Mouse (Mus musculus) intestine, embryonic 16.5 days (tissue): Measurements from ENCODE around the gene Zfp449. TPM values are rescaled to one million over a fixed set of nuclear protein-coding genes. Genes with fewer than 3 reads are reported as not detected.
"Not testable (repeated sequence)": the region's sequence is repeated elsewhere in the genome, so short reads cannot be mapped to it uniquely, and the experiment has no call there.

Source experiments
- ATAC-seq: fragments of 200-750 bp; cut with Nextera tagmentation; 2 replicates; pipeline ENCODE4 v1.8.0; 2017; ENCODE audit warnings: moderate TSS enrichment, moderate library complexity
- H3K27ac ChIP-seq: fragments of 300-500 bp; sonication (generic); 2 replicates; pipeline ENCODE4 v1.5.1; 2014; ENCODE audit warnings: mild to moderate bottlenecking, low read length
- H3K27me3 ChIP-seq: fragments of 300-500 bp; sonication (generic); replicated peaks from 2 replicates; pipeline ENCODE4 v1.6.1; 2014; ENCODE audit warnings: low read length, control low read depth, mixed read lengths; ENCODE audit not compliant: control insufficient read depth, insufficient read depth
- H3K36me3 ChIP-seq: fragments of 300-500 bp; sonication (generic); 2 replicates; pipeline ENCODE4 v1.6.1; 2014; ENCODE audit warnings: low read length, control low read depth; ENCODE audit not compliant: control insufficient read depth, insufficient read depth
- H3K4me1 ChIP-seq: fragments of 300-500 bp; sonication (generic); 2 replicates; pipeline ENCODE4 v1.6.1; 2014; ENCODE audit warnings: low read length, control low read depth, mixed read lengths; ENCODE audit not compliant: control insufficient read depth, insufficient read depth
- H3K4me2 ChIP-seq: fragments of 300-500 bp; sonication (generic); 2 replicates; pipeline ENCODE4 v1.6.1; 2014; ENCODE audit warnings: low read depth, low read length, control low read depth
- H3K4me3 ChIP-seq: fragments of 300-500 bp; sonication (generic); 2 replicates; pipeline ENCODE4 v1.5.1; 2014; ENCODE audit warnings: mild to moderate bottlenecking, low read length
- H3K9ac ChIP-seq: fragments of 300-500 bp; sonication (generic); 2 replicates; pipeline ENCODE4 v1.6.1; 2014; ENCODE audit warnings: low read depth, low read length
- H3K9me3 ChIP-seq: fragments of 300-500 bp; sonication (generic); 2 replicates; pipeline ENCODE4 v1.6.1; 2016; ENCODE audit warnings: low read length, control low read depth; ENCODE audit not compliant: control insufficient read depth
- WGBS: fragments of 180-500 bp; shearing (Covaris S2); extraction: QIAGEN DNeasy Blood & Tissue Kit; methylation state at CpG from one replicate; pipeline ENCODE4 v1.1.7; 2014; 5-methylcytosine and 5-hydroxymethylcytosine counted together
- polyA plus RNA-seq: library from polyadenylated mRNA; unstranded; fragments of >200 nt; fragmentation: Nextera tagmentation; extraction: Ambion mirVana; gene quantifications from 2 replicates; pipeline ENCODE4 v1.2.1, GENCODE M21; 2015

The Zfp449 gene
- polyA plus RNA-seq, 1 experiment from 2014 or later, result 5.4 TPM

GRCm38 (mm10) chrX:56374431-56375128, 28.4 kb downstream of the Zfp449 start, which contains the start of gene Smim10l2a:
Gene Smim10l2a, plus strand, starts transcription at chrX:56374586.
- not testable (repeated sequence) for H3K27ac ChIP-seq, H3K27me3 ChIP-seq, H3K36me3 ChIP-seq, H3K4me1 ChIP-seq, H3K9me3 ChIP-seq
- Histone ChIP-seq H3K4me3 (peak within 1 kb of the TSS; percentile 50), H3K9ac (peak within 1 kb of the TSS; percentile 54), H3K4me2 (peak within 1 kb of the TSS; percentile 58)
- ATAC-seq, result peak; percentile 98
- 11% methylated on average over 38 of the region's 56 CpGs for WGBS

GRCm38 (mm10) chrX:56380852-56381251, 34.7 kb downstream of the Zfp449 start:
- ATAC-seq, result no peak
- no peak overlapping the region for H3K4me3 ChIP-seq
- H3K4me1 ChIP-seq, result no peaks in the 10 kb centered on the region
- no peak overlapping the region for H3K4me2 ChIP-seq
- H3K27me3 ChIP-seq, result no peaks in the 10 kb centered on the region
- H3K36me3 ChIP-seq, result no peaks in the 10 kb centered on the region
- no peak overlapping the region for H3K9ac ChIP-seq
- no peaks in the 10 kb centered on the region for H3K9me3 ChIP-seq
- 77% methylated on average over 2 of the region's 2 CpGs for WGBS
- no peak overlapping the region for H3K27ac ChIP-seq

- no peak for ATAC-seq
- Histone ChIP-seq H3K27me3 (no peaks in the 10 kb centered on the region), H3K27ac (no peak overlapping the region), H3K4me2 (no peak overlapping the region), H3K9ac (no peak overlapping the region), H3K9me3 (no peaks in the 10 kb centered on the region), H3K36me3 (no peaks in the 10 kb centered on the region), H3K4me1 (no peaks in the 10 kb centered on the region), H3K4me3 (no peak overlapping the region)
- 79% methylated on average over 2 of the region's 2 CpGs for WGBS
Measured at GRCm38 (mm10) chrX:56384142-56384541, 37.9 kb downstream of the Zfp449 start.

GRCm38 (mm10) chrX:56404646-56405045, 58.4 kb downstream of the Zfp449 start:
- no peaks in the 10 kb centered on the region for H3K4me1 ChIP-seq
- no peaks in the 10 kb centered on the region for H3K27me3 ChIP-seq
- H3K9me3 ChIP-seq, result no peaks in the 10 kb centered on the region
- no peak overlapping the region for H3K27ac ChIP-seq
- no peak for ATAC-seq
- 33% methylated on average over 2 of the region's 2 CpGs for WGBS
- H3K36me3 ChIP-seq, result no peaks in the 10 kb centered on the region
- no peak overlapping the region for H3K4me3 ChIP-seq
- no peak overlapping the region for H3K4me2 ChIP-seq
- H3K9ac ChIP-seq, result no peak overlapping the region

- H3K4me3 ChIP-seq, result no peak overlapping the region
- H3K36me3 ChIP-seq, result no peaks in the 10 kb centered on the region
- no peaks in the 10 kb centered on the region for H3K9me3 ChIP-seq
- 53% methylated on average over 1 of the region's 1 CpGs for WGBS
- H3K4me2 ChIP-seq, result no peak overlapping the region
- H3K4me1 ChIP-seq, result no peaks in the 10 kb centered on the region
- H3K9ac ChIP-seq, result no peak overlapping the region
- ATAC-seq, result no peak
- H3K27ac ChIP-seq, result no peak overlapping the region
- H3K27me3 ChIP-seq, result no peaks in the 10 kb centered on the region
Measured at GRCm38 (mm10) chrX:56405482-56405881, 59.3 kb downstream of the Zfp449 start.

- Histone ChIP-seq H3K4me1 (no peaks in the 10 kb centered on the region), H3K9ac (no peak overlapping the region), H3K4me3 (no peak overlapping the region), H3K27me3 (no peaks in the 10 kb centered on the region), H3K4me2 (no peak overlapping the region), H3K36me3 (no peaks in the 10 kb centered on the region), H3K27ac (no peak overlapping the region), H3K9me3 (no peaks in the 10 kb centered on the region)
- no peak for ATAC-seq
- WGBS, result 54% methylated on average over 5 of the region's 5 CpGs
Measured at GRCm38 (mm10) chrX:56406128-56406527, 59.9 kb downstream of the Zfp449 start.

Other genes with a start within 250 kb of the Zfp449 start
- gene 3830403N18Rik, start 209.8 kb upstream of the Zfp449 start, polyA plus RNA-seq, result 4.0 and 4.8 TPM in 2 replicates
- gene Gm773, start 133.5 kb upstream of the Zfp449 start, polyA plus RNA-seq, result not detected in 2 replicates
- 4.4 and 4.9 TPM in 2 replicates for gene Smim10l2a, start 28.2 kb downstream of the Zfp449 start, polyA plus RNA-seq
- gene Gm2174, start 101.6 kb downstream of the Zfp449 start, polyA plus RNA-seq, result 2.0 and 2.8 TPM in 2 replicates
- gene Ints6l, start 108.5 kb downstream of the Zfp449 start, polyA plus RNA-seq, result 21.0 and 21.4 TPM in 2 replicates
- not detected in 2 replicates for gene Gm10477, start 178.3 kb downstream of the Zfp449 start, polyA plus RNA-seq
- gene Gm648, start 203.2 kb downstream of the Zfp449 start, polyA plus RNA-seq, result 0.13 and 0.17 TPM in 2 replicates